In genomic region chr12:104856540-104856939, GRCm38 (mm10) we compare ENCODE assay signal across 24 mouse cellular contexts. TPM values are rescaled to one million over a fixed set of nuclear protein-coding genes. Genes with fewer than 3 reads are reported as not detected.
DNase-seq lines count a peak whose midpoint lies in the region; ATAC-seq and TF ChIP-seq lines count a peak whose summit lies in the region.
"Had no signal": no experiment of that assay in that cellular context is flagged by ENCODE, and none has a peak within 500 bp of the region (broad histone marks: within the 10 kb centered on the region; RNA-seq: fewer than 3 reads in every experiment).

No protein-coding gene starts in this region.

- WGBS in liver, adult 2 months, result 26% methylated on average over 3 of the region's 3 CpGs
- WGBS in stomach, embryonic 16.5 days, result 65% methylated on average over 3 of the region's 3 CpGs
- 54% methylated on average over 3 of the region's 3 CpGs for WGBS in intestine, embryonic 16.5 days

- H3K4me2 ChIP-seq in stomach, embryonic 16.5 days (ENCODE audit: low read depth, low read length), result no peak overlapping the region
- no peak overlapping the region for H3K4me2 ChIP-seq in intestine, embryonic 16.5 days (ENCODE audit: low read depth, low read length)
- H3K4me2 ChIP-seq: forebrain, embryonic 13.5 days; heart, embryonic 11.5 days; hindbrain, embryonic 12.5 days; hindbrain, embryonic 15.5 days had no signal

- H3K36me3 ChIP-seq in liver, adult 2 months (ENCODE audit: control insufficient read depth, insufficient read depth, low read length), result no peaks in the 10 kb centered on the region
- H3K36me3 ChIP-seq in stomach, embryonic 16.5 days (ENCODE audit: control insufficient read depth, insufficient read depth, low read length), result no peaks in the 10 kb centered on the region
- no peaks in the 10 kb centered on the region for H3K36me3 ChIP-seq in intestine, embryonic 16.5 days (ENCODE audit: control insufficient read depth, insufficient read depth, low read length)
- H3K36me3 ChIP-seq: forebrain, embryonic 10.5 days; G1E; hindbrain, embryonic 12.5 days; hindbrain, embryonic 15.5 days had no signal

- no peak overlapping the region for H3K4me3 ChIP-seq in liver, adult 2 months (ENCODE audit: insufficient read depth, low read depth, low read length)
- no peak overlapping the region for H3K4me3 ChIP-seq in stomach, embryonic 16.5 days (replicated peaks; ENCODE audit: low read length)
- H3K4me3 ChIP-seq in intestine, embryonic 16.5 days (ENCODE audit: low read length), result no peak overlapping the region
- H3K4me3 ChIP-seq: forebrain, embryonic 10.5 days; forebrain, embryonic 13.5 days; gastrocnemius, adult 2 months; hindbrain, embryonic 12.5 days; hindbrain, embryonic 15.5 days had no signal

- TF ChIP-seq CTCF in liver, adult 2 months (IDR thresholded peaks at IDR 0.05; ENCODE audit: low read depth, low read length), result no peak

- no peaks in the 10 kb centered on the region for H3K27me3 ChIP-seq in liver, adult 2 months (ENCODE audit: control insufficient read depth, insufficient read depth, low read length)
- no peaks in the 10 kb centered on the region for H3K27me3 ChIP-seq in stomach, embryonic 16.5 days (ENCODE audit: control insufficient read depth, insufficient read depth, low read length)
- H3K27me3 ChIP-seq in intestine, embryonic 16.5 days (replicated peaks; ENCODE audit: control insufficient read depth, insufficient read depth, low read length), result no peaks in the 10 kb centered on the region
- H3K27me3 ChIP-seq: forebrain, embryonic 13.5 days; hindbrain, embryonic 12.5 days; hindbrain, embryonic 15.5 days; Patski had no signal

- peak overlapping the region; percentile 55 for H3K9ac ChIP-seq in liver, adult 2 months (ENCODE audit: low read depth, low read length)
- H3K9ac ChIP-seq in stomach, embryonic 16.5 days (ENCODE audit: low read length), result 0 out of 2 replicates have a peak overlapping the region, but pooled peaks have one; percentile 7
- H3K9ac ChIP-seq in intestine, embryonic 16.5 days (ENCODE audit: low read depth, low read length), result no peak overlapping the region
- H3K9ac ChIP-seq: forebrain, embryonic 13.5 days; hindbrain, embryonic 12.5 days; hindbrain, embryonic 15.5 days had no signal

- TF ChIP-seq POLR2A in liver, adult 2 months (IDR thresholded peaks at IDR 0.05; ENCODE audit: extremely low read depth, insufficient read depth, low read length), result no peak

- DNase-seq in kidney, adult 9 months, result peak; percentile 24
- DNase-seq in kidney, adult 8-10 months, result no peak
- DNase-seq in liver, adult 2 months (ENCODE audit: extremely low read depth, low read depth, low spot score), result peak; percentile 78
- no peak for DNase-seq in liver
- DNase-seq: adrenal gland, postnatal 10 days; adrenal gland, postnatal 36 days; B cell, adult 2 months; cerebellum, adult 18-20 months; cerebellum, adult 9-10 months; cerebellum, postnatal 14 days; gastrocnemius, adult 2 months; gastrocnemius, postnatal 14 days; heart, adult 11 months had no signal

- peak overlapping the region; percentile 97 for H3K27ac ChIP-seq in liver, adult 2 months (replicated peaks; ENCODE audit: insufficient read depth, low read depth, low read length)
- H3K27ac ChIP-seq in stomach, embryonic 16.5 days (ENCODE audit: low read length), result no peak overlapping the region
- no peak overlapping the region; the same call in 1 of the 2 replicates for H3K27ac ChIP-seq in intestine, embryonic 16.5 days (ENCODE audit: low read length)
- H3K27ac ChIP-seq: forebrain, embryonic 10.5 days; forebrain, embryonic 13.5 days; gastrocnemius, adult 2 months; hindbrain, embryonic 12.5 days; hindbrain, embryonic 15.5 days had no signal

- peaks cover 59% of the 10 kb centered on the region for H3K79me2 ChIP-seq in liver, adult 2 months (ENCODE audit: control insufficient read depth, insufficient read depth, low read length)

- H3K4me1 ChIP-seq in liver, adult 2 months (ENCODE audit: control insufficient read depth, insufficient read depth, low read length), result peaks cover 77% of the 10 kb centered on the region
- H3K4me1 ChIP-seq in stomach, embryonic 16.5 days (ENCODE audit: control insufficient read depth, insufficient read depth, low read length), result peaks cover 16% of the 10 kb centered on the region
- H3K4me1 ChIP-seq in intestine, embryonic 16.5 days (ENCODE audit: control insufficient read depth, insufficient read depth, low read length), result peaks cover 28% of the 10 kb centered on the region

- ATAC-seq in stomach, embryonic 16.5 days (ENCODE audit: insufficient read depth, low FRiP score), result no peak
- ATAC-seq in intestine, embryonic 16.5 days, result no peak
- ATAC-seq: forebrain, embryonic 13.5 days; forebrain, embryonic 16.5 days; Patski had no signal

- no peaks in the 10 kb centered on the region for H3K9me3 ChIP-seq in stomach, embryonic 16.5 days (replicated peaks; ENCODE audit: control insufficient read depth, low read length)
- H3K9me3 ChIP-seq in intestine, embryonic 16.5 days (ENCODE audit: control insufficient read depth, low read length), result no peaks in the 10 kb centered on the region
- H3K9me3 ChIP-seq: forebrain, embryonic 10.5 days; forebrain, embryonic 13.5 days; hindbrain, embryonic 12.5 days; hindbrain, embryonic 15.5 days had no signal

RNA-seq across cellular contexts. Expression of gene Clmn, which starts 8.3 kb away (rescaled TPM):
- total RNA-seq in liver, adult 2 months (2014; rRNA removed), result 20.4 and 22.4 TPM in 2 replicates
- 12.1 and 13.7 TPM in 2 replicates for polyA plus RNA-seq in liver, adult 2 months (2012; rRNA removed)
- polyA plus RNA-seq in stomach, embryonic 16.5 days (2015; fragmentation: Nextera tagmentation; extraction: Ambion mirVana), result 2.3 and 2.5 TPM in 2 replicates
- 2.9 and 3.0 TPM in 2 replicates for polyA plus RNA-seq in intestine, embryonic 16.5 days (2015; fragmentation: Nextera tagmentation; extraction: Ambion mirVana)
- total RNA-seq: CH12.LX had no signal
- polyA plus RNA-seq: G1E had no signal

Comparison
In these comparisons a context has a peak if more than half of its experiments do, and no peak if none do; other contexts are left out.
1. DNase-seq: peak in kidney, adult 9 months (single experiment) and liver, adult 2 months (single experiment); none in kidney, adult 8-10 months (0 of 2) and liver (single experiment).